ENCODE assay signal across 23 mouse cellular contexts in genomic region chr10:98517609-98518008, GRCm38 (mm10).
"Had no signal": no experiment of that assay in that cellular context is flagged by ENCODE, and none has a peak within 500 bp of the region (broad histone marks: within the 10 kb centered on the region; RNA-seq: fewer than 3 reads in every experiment).

No protein-coding gene starts in this region.

- DNase-seq: kidney, adult 18-20 months; kidney, adult 9 months; kidney, postnatal 14 days; kidney, postnatal 4 days; layer of hippocampus, adult 9-11 months; layer of hippocampus, postnatal 36 days; left cerebral cortex, postnatal 4 days; liver, postnatal 0 days; lung, embryonic 14.5 days; retina, postnatal 1 day; thymus, adult 2 months; thymus, postnatal 14 days had no signal

- H3K4me3 ChIP-seq: left cerebral cortex, adult 2 months; limb, embryonic 12.5 days; limb, embryonic 15.5 days; midbrain, embryonic 13.5 days; myocyte; neural tube, embryonic 13.5 days had no signal

- H3K9me3 ChIP-seq: limb, embryonic 12.5 days; midbrain, embryonic 13.5 days; neural tube, embryonic 13.5 days had no signal

- H3K4me2 ChIP-seq: limb, embryonic 12.5 days; limb, embryonic 15.5 days; liver, embryonic 11.5 days; lung, embryonic 14.5 days; midbrain, embryonic 13.5 days; neural tube, embryonic 13.5 days had no signal

- H3K4me1 ChIP-seq: limb, embryonic 12.5 days; limb, embryonic 15.5 days; midbrain, embryonic 13.5 days; neural tube, embryonic 13.5 days had no signal

- H3K27me3 ChIP-seq: limb, embryonic 12.5 days; limb, embryonic 15.5 days; midbrain, embryonic 13.5 days; neural tube, embryonic 13.5 days had no signal

- H3K9ac ChIP-seq: limb, embryonic 12.5 days; limb, embryonic 15.5 days; liver, embryonic 14.5 days; liver, postnatal 0 days; lung, embryonic 14.5 days; midbrain, embryonic 13.5 days; neural tube, embryonic 13.5 days had no signal

- ATAC-seq: intestine, embryonic 16.5 days; liver, postnatal 0 days; lung, postnatal 0 days; midbrain, embryonic 13.5 days; midbrain, embryonic 16.5 days had no signal

- H3K27ac ChIP-seq: left cerebral cortex, adult 2 months; limb, embryonic 12.5 days; limb, embryonic 15.5 days; liver, embryonic 14.5 days; midbrain, embryonic 13.5 days; neural tube, embryonic 13.5 days had no signal

- H3K36me3 ChIP-seq: limb, embryonic 12.5 days; limb, embryonic 15.5 days; midbrain, embryonic 13.5 days; neural tube, embryonic 13.5 days had no signal
